Mouse (Mus musculus) midbrain, embryonic 15.5 days (tissue): ENCODE data around the gene Apobec1. TPM values are rescaled to one million over a fixed set of nuclear protein-coding genes. Genes with fewer than 3 reads are reported as not detected.
"Not testable (repeated sequence)": the region's sequence is repeated elsewhere in the genome, so short reads cannot be mapped to it uniquely, and the experiment has no call there.

Source experiments
- ATAC-seq: fragments of 200-750 bp; cut with Nextera tagmentation; replicated peaks from 2 replicates; pipeline ENCODE4 v1.8.0; 2017; ENCODE audit warnings: moderate TSS enrichment
- H3K27ac ChIP-seq: fragments of 300-500 bp; sonication (generic); 2 replicates; pipeline ENCODE4 v1.5.1; 2015; ENCODE audit warnings: mild to moderate bottlenecking, inconsistent platforms
- H3K27me3 ChIP-seq: fragments of 300-500 bp; sonication (generic); replicated peaks from 2 replicates; pipeline ENCODE4 v1.6.1; 2015; ENCODE audit warnings: inconsistent platforms
- H3K36me3 ChIP-seq: fragments of 300-500 bp; sonication (generic); replicated peaks from 2 replicates; pipeline ENCODE4 v1.6.1; 2015; ENCODE audit warnings: inconsistent platforms
- H3K4me1 ChIP-seq: fragments of 300-500 bp; sonication (generic); 2 replicates; pipeline ENCODE4 v1.6.1; 2015; ENCODE audit warnings: inconsistent platforms
- H3K4me2 ChIP-seq: fragments of 300-500 bp; sonication (generic); 2 replicates; pipeline ENCODE4 v1.6.1; 2015; ENCODE audit warnings: inconsistent platforms, mild to moderate bottlenecking, moderate library complexity
- H3K4me3 ChIP-seq: fragments of 300-500 bp; sonication (generic); 2 replicates; pipeline ENCODE4 v1.5.1; 2015; ENCODE audit warnings: mild to moderate bottlenecking, inconsistent platforms
- H3K9ac ChIP-seq: fragments of 300-500 bp; sonication (generic); 2 replicates; pipeline ENCODE4 v1.6.1; 2015; ENCODE audit warnings: mild to moderate bottlenecking, inconsistent platforms
- H3K9me3 ChIP-seq: fragments of 300-500 bp; sonication (generic); 2 replicates; pipeline ENCODE4 v1.6.1; 2016; ENCODE audit warnings: inconsistent platforms
- WGBS: fragments of 180-500 bp; shearing (Covaris S2); methylation state at CpG from one replicate; pipeline ENCODE4 v1.1.7; 2015; ENCODE audit warnings: mixed read lengths; 5-methylcytosine and 5-hydroxymethylcytosine counted together
- polyA plus RNA-seq: library from polyadenylated mRNA; unstranded; fragments of >200 nt; fragmentation: Nextera tagmentation; extraction: Ambion mirVana; gene quantifications from 2 replicates; pipeline ENCODE4 v1.2.1, GENCODE M21; 2015

Apobec1 gene
- polyA plus RNA-seq, 1 experiment from 2014 or later, result 1.5 TPM

DNA sequence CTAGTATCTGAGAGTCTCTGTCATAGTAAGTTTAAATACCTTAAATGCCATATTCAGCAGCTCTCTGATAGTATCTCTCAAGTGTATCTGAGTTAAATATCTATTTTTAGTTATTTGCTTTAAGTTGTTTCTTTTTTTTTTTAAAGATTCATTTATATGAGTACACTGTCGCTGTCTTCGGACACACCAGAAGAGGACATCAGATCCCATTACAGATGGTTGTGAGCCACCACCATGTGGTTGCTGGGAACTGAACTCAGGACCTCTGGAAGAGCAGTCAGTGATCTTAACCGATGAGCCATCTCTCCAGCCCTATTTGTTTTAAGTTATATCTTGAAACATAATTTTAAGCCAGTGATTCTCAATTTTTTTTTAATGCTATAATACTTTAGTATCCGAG, 1.2 kb downstream of the Apobec1 start:
- H3K4me3 ChIP-seq, result no peak overlapping the region
- H3K4me1 ChIP-seq, result 0 out of 2 replicates have a peak, but pooled peaks cover 6% of the 10 kb centered on the region
- WGBS, result 91% methylated on average over 4 of the region's 4 CpGs

DNA sequence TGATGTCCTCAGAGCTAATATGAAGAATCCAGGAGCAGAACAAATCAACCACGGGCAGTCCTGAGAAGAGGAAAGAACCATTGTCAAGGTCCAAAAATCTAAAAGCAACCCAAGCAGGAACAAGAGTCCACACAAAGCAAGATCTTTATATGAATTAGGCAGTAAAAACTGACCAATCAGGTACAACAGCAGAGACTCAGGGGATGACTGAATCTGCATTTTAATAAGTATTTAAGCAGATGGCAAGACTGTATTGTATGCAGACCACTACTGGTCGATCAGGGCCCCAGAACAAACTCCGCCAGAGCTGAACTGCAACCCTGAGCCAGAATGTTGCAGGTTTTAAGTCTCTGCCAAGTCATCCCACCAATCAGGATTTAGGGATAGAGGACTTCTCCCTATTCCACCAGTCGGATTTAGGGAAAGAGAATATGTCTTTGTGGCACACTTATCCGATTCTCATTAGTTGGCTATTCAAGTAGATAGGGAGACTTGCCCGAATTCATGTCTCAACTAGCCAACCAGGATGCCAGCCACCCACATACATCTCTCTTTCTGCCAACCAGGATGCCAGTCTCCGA, 2.1 kb downstream of the Apobec1 start:
- H3K36me3 ChIP-seq, result no peaks in the 10 kb centered on the region
- no peak overlapping the region for H3K9ac ChIP-seq
- no peak for ATAC-seq
- no peaks in the 10 kb centered on the region for H3K9me3 ChIP-seq
- H3K4me1 ChIP-seq, result 0 out of 2 replicates have a peak, but pooled peaks cover 6% of the 10 kb centered on the region
- WGBS, result 72% methylated on average over 7 of the region's 7 CpGs
- no peak overlapping the region for H3K4me3 ChIP-seq
- H3K27ac ChIP-seq, result no peak overlapping the region
- no peaks in the 10 kb centered on the region for H3K27me3 ChIP-seq
- no peak overlapping the region for H3K4me2 ChIP-seq

More for the DNA sequence above, 1.2 kb downstream of the Apobec1 start:
- no peaks in the 10 kb centered on the region for H3K9me3 ChIP-seq
- H3K27me3 ChIP-seq, result no peaks in the 10 kb centered on the region
- no peak overlapping the region for H3K9ac ChIP-seq
- H3K36me3 ChIP-seq, result no peaks in the 10 kb centered on the region
- H3K27ac ChIP-seq, result no peak overlapping the region
- H3K4me2 ChIP-seq, result no peak overlapping the region
- no peak for ATAC-seq

- Histone ChIP-seq H3K27ac (no peak overlapping the region), H3K4me3 (no peak overlapping the region), H3K9ac (no peak overlapping the region), H3K27me3 (no peaks in the 10 kb centered on the region), H3K4me2 (no peak overlapping the region), H3K36me3 (no peaks in the 10 kb centered on the region), H3K4me1 (0 out of 2 replicates have a peak, but pooled peaks cover 6% of the 10 kb centered on the region), H3K9me3 (no peaks in the 10 kb centered on the region)
- ATAC-seq, result no peak
- 93% methylated on average over 9 of the region's 9 CpGs for WGBS
Measured at GRCm38 (mm10) chr6:122599054-122599737, 3.0 kb downstream of the Apobec1 start.

DNA sequence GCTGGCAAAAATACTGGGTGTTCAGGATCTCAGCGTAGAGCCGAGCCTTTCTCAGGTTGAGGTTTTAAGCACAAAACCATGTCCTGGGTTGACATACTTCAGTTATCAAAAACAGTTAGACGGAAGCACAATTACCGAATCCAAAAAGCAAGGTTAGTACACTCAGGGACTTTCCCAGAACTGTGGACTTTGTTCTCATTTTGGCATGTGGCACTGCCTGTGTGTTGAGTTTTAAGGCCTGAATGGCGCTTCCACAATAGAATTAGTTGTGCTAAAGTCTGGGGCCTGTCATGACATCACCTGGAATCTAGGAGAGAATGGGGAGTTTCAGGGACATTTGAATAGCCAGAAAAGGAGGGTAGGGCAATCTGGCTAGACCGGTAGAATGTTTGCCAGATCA, 3.8 kb downstream of the Apobec1 start:
- Histone ChIP-seq H3K27ac (no peak overlapping the region), H3K9ac (no peak overlapping the region), H3K36me3 (no peaks in the 10 kb centered on the region), H3K4me1 (0 out of 2 replicates have a peak, but pooled peaks cover 6% of the 10 kb centered on the region), H3K27me3 (no peaks in the 10 kb centered on the region), H3K4me3 (no peak overlapping the region), H3K9me3 (no peaks in the 10 kb centered on the region), H3K4me2 (no peak overlapping the region)
- no peak for ATAC-seq
- 77% methylated on average over 6 of the region's 6 CpGs for WGBS

DNA sequence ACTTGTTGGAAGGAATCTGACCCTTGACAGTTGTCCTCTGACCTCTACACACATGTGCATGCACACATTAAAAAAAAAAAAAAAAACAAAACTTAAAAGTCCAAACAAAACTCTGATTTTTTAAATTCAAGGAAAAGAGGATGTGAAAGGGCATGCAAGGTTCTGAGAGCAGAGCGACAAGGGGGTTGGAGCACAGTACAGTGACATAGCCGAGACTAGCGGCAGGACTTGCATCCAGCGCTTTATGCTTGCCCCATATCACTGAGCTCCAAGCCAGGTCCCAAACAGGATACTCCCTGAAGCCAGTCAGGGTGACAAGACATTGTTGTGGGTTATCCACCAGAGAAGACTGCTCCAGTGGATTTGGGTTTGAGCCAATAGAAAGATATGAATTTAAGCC, 4.2 kb downstream of the Apobec1 start:
- Histone ChIP-seq H3K4me3 (no peak overlapping the region), H3K9me3 (no peaks in the 10 kb centered on the region), H3K9ac (no peak overlapping the region), H3K27me3 (no peaks in the 10 kb centered on the region), H3K36me3 (no peaks in the 10 kb centered on the region), H3K4me1 (0 out of 2 replicates have a peak, but pooled peaks cover 6% of the 10 kb centered on the region), H3K4me2 (no peak overlapping the region), H3K27ac (no peak overlapping the region)
- WGBS, result 93% methylated on average over 4 of the region's 4 CpGs
- no peak for ATAC-seq

- H3K9ac ChIP-seq, result no peak overlapping the region
- 89% methylated on average over 7 of the region's 7 CpGs for WGBS
- H3K27me3 ChIP-seq, result no peaks in the 10 kb centered on the region
- H3K4me2 ChIP-seq, result no peak overlapping the region
- H3K4me1 ChIP-seq, result no peaks in the 10 kb centered on the region
- H3K27ac ChIP-seq, result no peak overlapping the region
- no peak overlapping the region for H3K4me3 ChIP-seq
- H3K36me3 ChIP-seq, result no peaks in the 10 kb centered on the region
- no peak for ATAC-seq
- no peaks in the 10 kb centered on the region for H3K9me3 ChIP-seq
Measured at GRCm38 (mm10) chr6:122596608-122597007, 5.6 kb downstream of the Apobec1 start.

GRCm38 (mm10) chr6:122595637-122596036, 6.6 kb downstream of the Apobec1 start:
- no peak overlapping the region for H3K4me2 ChIP-seq
- WGBS, result 35% methylated on average over 7 of the region's 7 CpGs
- no peak overlapping the region for H3K9ac ChIP-seq
- H3K36me3 ChIP-seq, result no peaks in the 10 kb centered on the region
- no peak overlapping the region for H3K4me3 ChIP-seq
- no peaks in the 10 kb centered on the region for H3K27me3 ChIP-seq
- peak; percentile 75 for ATAC-seq
- H3K4me1 ChIP-seq, result no peaks in the 10 kb centered on the region
- no peak overlapping the region for H3K27ac ChIP-seq
- H3K9me3 ChIP-seq, result no peaks in the 10 kb centered on the region

GRCm38 (mm10) chr6:122592905-122593304, 9.3 kb downstream of the Apobec1 start:
- no peaks in the 10 kb centered on the region for H3K9me3 ChIP-seq
- H3K4me1 ChIP-seq, result no peaks in the 10 kb centered on the region
- H3K36me3 ChIP-seq, result no peaks in the 10 kb centered on the region
- WGBS, result 98% methylated on average over 2 of the region's 2 CpGs
- no peak overlapping the region for H3K9ac ChIP-seq
- no peak overlapping the region for H3K4me2 ChIP-seq
- H3K27me3 ChIP-seq, result no peaks in the 10 kb centered on the region
- H3K27ac ChIP-seq, result no peak overlapping the region
- no peak for ATAC-seq
- H3K4me3 ChIP-seq, result no peak overlapping the region

- H3K4me3 ChIP-seq, result no peak overlapping the region
- no peak for ATAC-seq
- H3K4me1 ChIP-seq, result no peaks in the 10 kb centered on the region
- no peaks in the 10 kb centered on the region for H3K36me3 ChIP-seq
- H3K27ac ChIP-seq, result no peak overlapping the region
- no peaks in the 10 kb centered on the region for H3K9me3 ChIP-seq
- no peak overlapping the region for H3K9ac ChIP-seq
- no peaks in the 10 kb centered on the region for H3K27me3 ChIP-seq
- no peak overlapping the region for H3K4me2 ChIP-seq
- 83% methylated on average over 13 of the region's 13 CpGs for WGBS
Measured at GRCm38 (mm10) chr6:122591027-122591758, 11.1 kb downstream of the Apobec1 start.

GRCm38 (mm10) chr6:122579086-122579485, 23.2 kb downstream of the Apobec1 start:
- H3K36me3 ChIP-seq, result no peaks in the 10 kb centered on the region
- H3K4me2 ChIP-seq, result no peak overlapping the region
- ATAC-seq, result no peak
- H3K4me1 ChIP-seq, result no peaks in the 10 kb centered on the region
- H3K9me3 ChIP-seq, result no peaks in the 10 kb centered on the region
- WGBS, result 68% methylated on average over 1 of the region's 1 CpGs
- H3K9ac ChIP-seq, result no peak overlapping the region
- H3K27me3 ChIP-seq, result no peaks in the 10 kb centered on the region
- no peak overlapping the region for H3K27ac ChIP-seq
- no peak overlapping the region for H3K4me3 ChIP-seq

DNA sequence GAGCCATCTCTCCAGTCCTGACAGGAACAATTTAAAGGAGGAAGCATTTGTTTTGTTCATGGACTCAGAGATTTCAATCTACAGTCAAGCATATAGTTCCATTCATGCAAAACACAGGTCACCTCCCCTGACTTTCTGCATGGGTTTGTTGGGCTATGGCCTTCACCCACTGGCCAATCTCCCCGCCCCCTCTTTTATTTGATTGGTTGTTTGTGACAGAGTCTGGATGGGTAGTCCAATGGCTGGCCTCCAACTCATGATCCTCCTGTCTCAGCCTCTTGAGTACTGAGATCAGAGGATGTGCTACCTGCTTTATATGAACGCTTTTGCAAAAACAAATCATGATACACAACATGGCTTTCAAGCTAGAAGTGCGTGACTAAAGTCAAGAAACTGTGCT, 25.2 kb downstream of the Apobec1 start:
- Histone ChIP-seq H3K9me3 (no peaks in the 10 kb centered on the region), H3K36me3 (no peaks in the 10 kb centered on the region), H3K4me3 (no peak overlapping the region), H3K9ac (no peak overlapping the region), H3K4me1 (no peaks in the 10 kb centered on the region), H3K4me2 (no peak overlapping the region), H3K27ac (no peak overlapping the region), H3K27me3 (no peaks in the 10 kb centered on the region)
- 92% methylated on average over 3 of the region's 3 CpGs for WGBS
- no peak for ATAC-seq

- H3K27ac ChIP-seq, H3K36me3 ChIP-seq, H3K27me3 ChIP-seq, H3K9ac ChIP-seq, ATAC-seq, H3K4me3 ChIP-seq, H3K4me1 ChIP-seq, H3K9me3 ChIP-seq, H3K4me2 ChIP-seq: not testable (repeated sequence)
- 96% methylated on average over 1 of the region's 1 CpGs for WGBS
Measured at GRCm38 (mm10) chr6:122575037-122575436, 27.2 kb downstream of the Apobec1 start.
